Mouse (Mus musculus) heart, embryonic 12.5 days (tissue): ENCODE data around the gene Alg9. TPM values are rescaled to one million over a fixed set of nuclear protein-coding genes. Genes with fewer than 3 reads are reported as not detected.

ENCODE experiments used
- ATAC-seq: fragments of 200-750 bp; cut with Nextera tagmentation; 2 replicates; pipeline ENCODE4 v1.8.0; 2017; ENCODE audit warnings: moderate TSS enrichment, moderate library complexity; ENCODE audit not compliant: insufficient number of reproducible peaks, low FRiP score
- H3K27ac ChIP-seq: fragments of 300-500 bp; sonication (generic); 2 replicates; pipeline ENCODE4 v1.5.1; 2016; ENCODE audit warnings: mild to moderate bottlenecking, moderate library complexity; ENCODE audit not compliant: poor library complexity, severe bottlenecking
- H3K27me3 ChIP-seq: fragments of 300-500 bp; sonication (generic); replicated peaks from 2 replicates; pipeline ENCODE4 v1.6.1; 2016; ENCODE audit warnings: mild to moderate bottlenecking, moderate library complexity
- H3K36me3 ChIP-seq: fragments of 300-500 bp; sonication (generic); 2 replicates; pipeline ENCODE4 v1.6.1; 2016; ENCODE audit warnings: mild to moderate bottlenecking, moderate library complexity
- H3K4me1 ChIP-seq: fragments of 300-500 bp; sonication (generic); replicated peaks from 2 replicates; pipeline ENCODE4 v1.6.1; 2016; ENCODE audit warnings: mild to moderate bottlenecking
- H3K4me2 ChIP-seq: fragments of 300-500 bp; sonication (generic); 2 replicates; pipeline ENCODE4 v1.6.1; 2016; ENCODE audit warnings: mild to moderate bottlenecking, moderate library complexity
- H3K4me3 ChIP-seq: fragments of 300-500 bp; sonication (generic); 2 replicates; pipeline ENCODE4 v1.5.1; 2016; ENCODE audit warnings: mild to moderate bottlenecking
- H3K9ac ChIP-seq: fragments of 300-500 bp; sonication (generic); 2 replicates; pipeline ENCODE4 v1.6.1; 2016; ENCODE audit warnings: mild to moderate bottlenecking, moderate library complexity
- H3K9me3 ChIP-seq: fragments of 300-500 bp; sonication (generic); replicated peaks from 2 replicates; pipeline ENCODE4 v1.6.1; 2016; ENCODE audit warnings: mild to moderate bottlenecking, moderate library complexity
- WGBS: fragments of 180-500 bp; shearing (Covaris S2); methylation state at CpG from one replicate; pipeline ENCODE4 v1.1.7; 2016; 5-methylcytosine and 5-hydroxymethylcytosine counted together
- polyA plus RNA-seq: library from polyadenylated mRNA; unstranded; fragments of >200 nt; fragmentation: Nextera tagmentation; extraction: Ambion mirVana; gene quantifications from 2 replicates; pipeline ENCODE4 v1.2.1, GENCODE M21; 2016

Gene Alg9
- polyA plus RNA-seq, 1 experiment from 2014 or later = 38.6 TPM

DNA sequence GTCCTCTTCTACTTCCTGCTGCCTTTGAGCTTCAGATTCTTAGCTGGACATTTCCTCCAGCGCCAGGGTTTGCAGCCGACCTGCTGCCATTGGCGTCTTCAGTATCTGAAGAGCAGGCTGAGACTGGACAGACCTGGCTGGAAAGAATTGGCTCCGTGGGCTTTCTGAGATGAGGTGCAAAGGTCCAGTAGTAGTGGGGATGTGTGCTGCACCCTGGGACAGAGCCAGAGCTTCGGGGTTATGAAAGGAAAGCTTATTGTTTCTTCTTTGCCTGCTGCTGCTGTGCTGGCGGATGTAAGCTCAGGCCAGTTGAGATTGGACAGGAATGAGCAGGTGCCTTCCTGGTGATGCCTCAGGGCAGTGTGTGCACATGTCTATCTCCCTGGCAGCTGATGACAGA, 99.2 kb downstream of the Alg9 start:
- H3K4me3 ChIP-seq = no peak overlapping the region
- H3K4me1 ChIP-seq = no peaks in the 10 kb centered on the region; the same call in 1 of the 2 replicates
- H3K36me3 ChIP-seq = peaks cover 84% of the 10 kb centered on the region
- WGBS = 82% methylated on average over 6 of the region's 6 CpGs
- no peaks in the 10 kb centered on the region for H3K27me3 ChIP-seq
- no peak overlapping the region for H3K27ac ChIP-seq
- ATAC-seq = no peak
- H3K9me3 ChIP-seq = no peaks in the 10 kb centered on the region
- no peak overlapping the region for H3K9ac ChIP-seq
- H3K4me2 ChIP-seq = no peak overlapping the region

GRCm38 (mm10) chr9:50875470-50875869, 100.7 kb downstream of the Alg9 start:
- no peak for ATAC-seq
- Histone ChIP-seq H3K9me3 (no peaks in the 10 kb centered on the region), H3K4me2 (no peak overlapping the region), H3K27me3 (no peaks in the 10 kb centered on the region), H3K4me1 (no peaks in the 10 kb centered on the region; the same call in 1 of the 2 replicates), H3K36me3 (peaks cover 88% of the 10 kb centered on the region), H3K4me3 (no peak overlapping the region), H3K27ac (no peak overlapping the region), H3K9ac (no peak overlapping the region)
- 96% methylated on average over 4 of the region's 4 CpGs for WGBS

DNA sequence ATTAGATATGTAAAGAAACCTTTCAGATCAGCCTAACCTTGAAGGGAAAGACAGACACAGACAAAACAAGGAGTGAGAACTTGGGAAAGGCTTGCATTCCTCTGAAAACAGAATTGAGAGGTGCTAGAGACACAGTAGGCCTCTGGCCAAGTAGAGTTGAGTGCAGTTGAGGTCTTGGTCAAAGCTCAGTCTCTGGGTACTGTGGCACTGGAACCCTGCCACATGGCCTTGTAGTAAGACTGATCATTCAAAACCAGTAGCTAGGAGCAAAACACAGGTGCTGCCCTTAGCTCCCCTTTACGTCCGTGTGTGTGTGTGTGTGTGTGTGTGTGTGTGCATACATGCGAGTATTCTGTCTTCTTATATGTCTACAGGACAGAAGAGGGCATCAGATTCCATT, 101.5 kb downstream of the Alg9 start:
- Histone ChIP-seq H3K27ac (no peak overlapping the region), H3K9ac (no peak overlapping the region), H3K4me1 (no peaks in the 10 kb centered on the region; the same call in 1 of the 2 replicates), H3K4me2 (no peak overlapping the region), H3K27me3 (no peaks in the 10 kb centered on the region), H3K36me3 (peaks cover 85% of the 10 kb centered on the region), H3K9me3 (no peaks in the 10 kb centered on the region), H3K4me3 (no peak overlapping the region)
- 96% methylated on average over 3 of the region's 3 CpGs for WGBS
- no peak for ATAC-seq

DNA sequence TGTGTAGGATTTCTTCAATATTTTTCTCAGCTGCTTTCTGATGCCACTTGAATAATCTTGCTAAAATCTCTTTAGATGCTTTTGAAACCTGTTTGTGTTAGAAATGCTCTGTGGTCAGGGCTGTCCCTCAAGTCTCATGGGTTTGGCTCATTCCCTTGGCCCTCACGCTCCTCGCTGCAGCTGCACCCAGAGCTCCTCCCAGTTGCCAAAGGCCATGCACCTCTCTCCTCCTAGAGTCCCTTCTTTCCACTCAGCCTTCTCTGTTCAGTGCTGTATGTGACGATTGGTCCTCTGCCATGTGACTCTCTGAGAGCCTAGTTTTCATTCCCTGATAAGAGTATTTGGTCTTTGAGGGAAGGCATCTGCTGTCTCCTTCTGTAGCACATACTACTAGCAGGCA, 102.6 kb downstream of the Alg9 start:
- ATAC-seq = no peak
- H3K36me3 ChIP-seq = peaks cover 91% of the 10 kb centered on the region

DNA sequence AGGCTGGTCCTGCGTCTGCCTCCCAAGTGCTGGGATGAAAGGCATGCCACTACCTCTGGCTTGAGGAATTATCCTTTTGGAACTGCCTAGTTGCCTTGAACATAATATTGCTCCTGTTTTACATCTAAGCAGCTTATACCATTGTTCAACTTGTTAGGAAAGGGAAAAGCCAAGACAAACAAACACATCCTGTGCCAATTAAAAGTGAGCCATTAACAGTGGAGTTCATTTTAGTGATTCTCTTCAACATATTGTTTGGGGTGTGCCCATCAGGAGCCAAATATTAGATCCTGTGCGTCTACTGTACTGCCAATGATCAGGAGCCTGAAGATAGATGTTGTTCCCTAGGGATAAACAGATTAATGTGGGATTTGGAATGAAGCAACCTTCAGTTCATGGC, 107.4 kb downstream of the Alg9 start:
- Histone ChIP-seq H3K27me3 (no peaks in the 10 kb centered on the region), H3K9me3 (no peaks in the 10 kb centered on the region), H3K4me2 (no peak overlapping the region), H3K4me1 (peaks cover 22% of the 10 kb centered on the region), H3K27ac (no peak overlapping the region), H3K36me3 (peaks cover 65% of the 10 kb centered on the region), H3K4me3 (no peak overlapping the region), H3K9ac (no peak overlapping the region)
- ATAC-seq = no peak
- 79% methylated on average over 2 of the region's 2 CpGs for WGBS

More for the DNA sequence above, 102.6 kb downstream of the Alg9 start:
- no peak overlapping the region for H3K4me3 ChIP-seq
- H3K4me1 ChIP-seq = no peaks in the 10 kb centered on the region; the same call in 1 of the 2 replicates
- no peaks in the 10 kb centered on the region for H3K27me3 ChIP-seq
- no peak overlapping the region for H3K9ac ChIP-seq
- H3K4me2 ChIP-seq = no peak overlapping the region
- no peak overlapping the region for H3K27ac ChIP-seq
- 57% methylated on average over 3 of the region's 3 CpGs for WGBS
- no peaks in the 10 kb centered on the region for H3K9me3 ChIP-seq

GRCm38 (mm10) chr9:50884093-50884492, 109.3 kb downstream of the Alg9 start:
- Histone ChIP-seq H3K4me2 (no peak overlapping the region), H3K27me3 (no peaks in the 10 kb centered on the region), H3K9me3 (no peaks in the 10 kb centered on the region), H3K27ac (0 out of 2 replicates have a peak overlapping the region, but pooled peaks have one; percentile 2), H3K4me3 (no peak overlapping the region), H3K36me3 (peaks cover 48% of the 10 kb centered on the region), H3K9ac (no peak overlapping the region), H3K4me1 (peaks cover 40% of the 10 kb centered on the region)
- no peak for ATAC-seq
- WGBS = 83% methylated on average over 8 of the region's 8 CpGs

DNA sequence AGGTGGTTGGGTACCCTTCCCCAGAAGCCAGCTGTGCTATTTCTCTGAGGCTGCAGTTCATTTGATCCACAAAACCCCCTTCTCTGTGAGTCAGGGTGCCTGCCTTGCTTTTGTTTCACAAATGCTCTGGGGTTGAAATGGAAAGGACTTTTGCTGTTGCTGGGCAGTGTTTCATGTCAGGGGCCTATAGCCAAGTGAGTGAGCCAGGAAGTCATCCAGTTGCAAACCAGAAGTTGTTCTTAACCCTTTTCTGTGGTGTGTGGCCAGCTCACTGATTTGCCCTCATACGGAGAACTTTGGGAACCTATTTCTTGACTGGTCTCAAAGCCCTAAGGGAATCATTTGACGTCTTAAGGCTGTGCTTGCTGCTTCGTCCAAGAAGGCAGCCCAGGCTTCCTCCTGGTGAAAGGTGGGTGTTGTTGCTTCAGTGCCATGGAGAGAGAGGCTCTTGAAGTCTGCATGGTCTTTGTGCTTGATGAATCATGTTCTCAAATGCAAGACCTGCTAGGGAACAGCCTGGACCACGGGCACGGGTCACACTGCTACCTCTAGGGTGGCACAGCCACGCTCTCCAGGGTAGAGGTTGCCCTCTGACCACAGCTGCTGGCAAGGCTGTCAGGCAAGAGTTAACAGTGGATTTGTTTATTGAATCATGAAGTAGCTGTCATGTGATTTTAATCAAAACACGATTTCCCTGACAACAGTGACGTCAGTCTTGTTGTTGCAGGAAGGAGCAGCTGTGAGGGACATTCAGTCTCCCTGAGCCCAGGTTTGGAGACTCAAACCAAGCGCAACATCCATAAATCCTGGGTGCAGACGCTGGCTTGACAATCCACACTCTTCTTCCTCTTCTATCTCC, 110.2 kb downstream of the Alg9 start:
- Histone ChIP-seq H3K9ac (no peak overlapping the region; the same call in 1 of the 2 replicates), H3K27ac (0 out of 2 replicates have a peak overlapping the region, but pooled peaks have one; percentile 25), H3K9me3 (no peaks in the 10 kb centered on the region), H3K27me3 (no peaks in the 10 kb centered on the region), H3K4me1 (peaks cover 42% of the 10 kb centered on the region), H3K4me2 (no peak overlapping the region), H3K36me3 (peaks cover 40% of the 10 kb centered on the region), H3K4me3 (no peak overlapping the region)
- no peak for ATAC-seq
- WGBS = 76% methylated on average over 10 of the region's 10 CpGs

GRCm38 (mm10) chr9:50885600-50885987, 110.8 kb downstream of the Alg9 start:
- ATAC-seq = no peak
- Histone ChIP-seq H3K4me3 (no peak overlapping the region), H3K27ac (no peak overlapping the region), H3K27me3 (no peaks in the 10 kb centered on the region), H3K9ac (no peak overlapping the region; the same call in 1 of the 2 replicates), H3K4me2 (no peak overlapping the region), H3K9me3 (no peaks in the 10 kb centered on the region), H3K4me1 (peaks cover 42% of the 10 kb centered on the region), H3K36me3 (peaks cover 34% of the 10 kb centered on the region)
- 72% methylated on average over 1 of the region's 1 CpGs for WGBS

DNA sequence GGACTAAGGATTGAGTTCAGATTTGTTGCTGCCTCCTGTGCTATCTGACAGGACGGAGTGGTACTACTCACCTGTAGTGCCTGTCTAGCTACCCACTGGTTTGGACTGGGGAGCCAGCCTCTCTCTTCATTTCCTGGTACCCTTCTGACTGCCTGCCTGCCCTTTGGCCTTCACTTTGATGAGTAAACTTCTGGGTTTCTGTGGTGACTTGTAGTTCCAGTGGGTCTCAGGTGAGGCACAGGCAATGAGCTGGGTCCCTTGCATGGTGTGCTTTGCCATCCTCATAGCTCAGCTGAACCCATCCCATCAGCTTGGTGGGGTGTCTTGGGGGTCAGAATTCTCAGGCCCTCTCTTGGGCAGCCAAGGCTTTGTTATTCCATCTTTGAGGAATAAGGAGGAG, 112.1 kb downstream of the Alg9 start:
- ATAC-seq = no peak
- H3K27ac ChIP-seq = no peak overlapping the region
- peaks cover 35% of the 10 kb centered on the region; the same call in 1 of the 2 replicates for H3K36me3 ChIP-seq
- no peak overlapping the region for H3K4me2 ChIP-seq
- no peak overlapping the region for H3K9ac ChIP-seq
- 88% methylated on average over 1 of the region's 1 CpGs for WGBS
- H3K9me3 ChIP-seq = no peaks in the 10 kb centered on the region
- no peaks in the 10 kb centered on the region for H3K27me3 ChIP-seq
- H3K4me1 ChIP-seq = peaks cover 42% of the 10 kb centered on the region
- no peak overlapping the region for H3K4me3 ChIP-seq

DNA sequence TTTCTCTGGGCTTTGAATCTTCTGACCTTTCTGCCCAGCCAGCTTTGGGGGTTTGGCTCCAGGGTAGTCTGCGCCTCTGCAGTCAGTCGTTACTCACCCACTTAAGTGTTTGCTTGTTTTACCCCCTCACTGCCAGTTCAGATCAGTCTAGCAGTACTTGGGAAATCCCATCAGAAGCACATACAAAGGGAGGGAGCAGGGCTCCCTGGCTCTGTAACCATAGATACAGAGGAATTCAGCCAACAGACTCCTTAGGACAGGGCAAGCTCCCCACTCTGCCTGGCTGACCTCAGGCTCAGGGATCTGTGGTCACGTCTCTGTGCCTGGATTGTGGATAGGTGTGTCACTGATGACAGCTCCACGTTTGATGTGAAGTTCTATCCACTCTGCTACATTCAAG, 112.5 kb downstream of the Alg9 start:
- H3K9ac ChIP-seq = no peak overlapping the region
- peaks cover 42% of the 10 kb centered on the region for H3K4me1 ChIP-seq
- H3K4me3 ChIP-seq = no peak overlapping the region
- 26% methylated on average over 4 of the region's 4 CpGs for WGBS
- H3K9me3 ChIP-seq = no peaks in the 10 kb centered on the region
- ATAC-seq = no peak
- no peak overlapping the region for H3K4me2 ChIP-seq
- no peak overlapping the region for H3K27ac ChIP-seq
- peaks cover 35% of the 10 kb centered on the region for H3K36me3 ChIP-seq
- no peaks in the 10 kb centered on the region for H3K27me3 ChIP-seq

DNA sequence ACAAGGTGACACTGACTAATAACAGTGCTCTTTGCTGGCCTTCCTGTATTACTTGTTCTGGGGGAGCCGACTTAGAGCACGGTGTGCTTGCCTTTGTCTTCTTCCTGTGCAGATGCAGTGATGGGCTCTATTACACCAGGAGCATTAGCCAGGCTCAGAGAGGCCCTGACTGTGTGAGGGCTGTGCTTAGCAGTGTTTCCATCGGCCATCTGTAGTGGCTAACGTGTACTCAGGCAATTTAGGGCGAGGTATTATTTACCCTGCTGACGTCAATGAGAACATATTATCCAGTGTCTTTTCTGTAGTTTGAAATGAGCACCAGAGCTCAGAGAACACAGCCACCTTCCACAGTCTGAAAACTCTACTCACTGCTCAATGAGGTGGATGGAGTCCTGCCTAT, 114.4 kb downstream of the Alg9 start:
- Histone ChIP-seq H3K27ac (no peak overlapping the region), H3K4me1 (peaks cover 46% of the 10 kb centered on the region), H3K9me3 (no peaks in the 10 kb centered on the region), H3K4me2 (no peak overlapping the region), H3K4me3 (no peak overlapping the region), H3K36me3 (peaks cover 38% of the 10 kb centered on the region), H3K27me3 (no peaks in the 10 kb centered on the region), H3K9ac (no peak overlapping the region)
- ATAC-seq = no peak
- 67% methylated on average over 6 of the region's 6 CpGs for WGBS
